Mouse (Mus musculus) liver, postnatal 0 days (tissue): ENCODE data around the gene Herc1.

ENCODE experiments used
- CTCF ChIP-seq: sonication (generic); IDR thresholded peaks from 2 replicates; pipeline ENCODE4 v1.5.1; 2016; ENCODE audit warnings: antibody characterized with exemption, low read depth
- EP300 ChIP-seq: IDR thresholded peaks from 2 replicates; pipeline ENCODE4 v1.6.1; 2016; ENCODE audit warnings: antibody characterized with exemption, low read depth, mild to moderate bottlenecking

DNA sequence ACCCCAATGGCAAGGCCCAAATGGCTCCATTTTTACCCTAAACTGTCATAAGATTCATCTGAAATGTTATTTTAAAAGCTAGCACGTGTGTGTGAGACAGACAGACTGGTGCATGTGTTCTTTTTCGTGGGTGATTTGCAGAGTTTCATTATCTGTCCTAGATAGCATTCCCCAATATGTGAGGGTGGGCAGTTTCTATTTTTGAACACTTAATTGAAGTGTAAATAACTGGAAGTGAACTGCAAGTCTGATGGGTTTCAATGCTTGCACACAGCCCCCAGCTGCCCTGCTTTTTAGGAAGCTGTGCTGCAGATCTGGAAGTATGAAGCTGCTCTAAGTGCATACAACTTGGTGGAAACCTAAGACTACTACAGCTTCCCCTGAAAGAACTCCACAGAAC is 164.9 kb downstream of the Herc1 start:
- TF ChIP-seq CTCF: no peak
- no peak for TF ChIP-seq EP300
